Comparison of ENCODE assay signal across 8 mouse cellular contexts in genomic region chr4:123411006-123411731, GRCm38 (mm10).
DNase-seq lines count a peak whose midpoint lies in the region; ATAC-seq and TF ChIP-seq lines count a peak whose summit lies in the region.

No protein-coding gene starts in this region.

- WGBS in hindbrain, embryonic 11.5 days: 3% methylated on average over 36 of the region's 36 CpGs
- under 1% methylated on average over 36 of the region's 36 CpGs for WGBS in liver, adult 2 months
- 2% methylated on average over 36 of the region's 36 CpGs for WGBS in midbrain, embryonic 14.5 days

- H3K27ac ChIP-seq in hindbrain, embryonic 11.5 days (ENCODE audit: low read depth, low read length): peak overlapping the region; percentile 99
- peak overlapping the region; percentile 62 for H3K27ac ChIP-seq in liver, adult 2 months (replicated peaks; ENCODE audit: insufficient read depth, low read depth, low read length)
- peak overlapping the region; percentile 93 for H3K27ac ChIP-seq in midbrain, embryonic 14.5 days (replicated peaks; ENCODE audit: low read depth, low read length)

- TF ChIP-seq POLR2A in liver, adult 2 months (IDR thresholded peaks at IDR 0.05; ENCODE audit: extremely low read depth, insufficient read depth, low read length): no peak

- ATAC-seq in erythroblast, adult 5-6 weeks (replicated peaks; ENCODE audit: low FRiP score, poor library complexity, severe bottlenecking): peak; percentile 38; the same call in 1 of the 2 replicates
- ATAC-seq in hindbrain, embryonic 11.5 days (ENCODE audit: low FRiP score): no peak
- peak; percentile 46; the same call in 1 of the 2 replicates for ATAC-seq in midbrain, embryonic 14.5 days (ENCODE audit: low FRiP score, low TSS enrichment)

- intact Hi-C loops in left cerebral cortex, postnatal 4 days (cut with DNase I): no loop called here

- peak; percentile 26 to 48 for DNase-seq in left cerebral cortex, adult 18-20 months (ENCODE audit: low spot score in 2 of 2)
- DNase-seq in left cerebral cortex, postnatal 4 days: no peak
- peak; percentile 57 for DNase-seq in adipocyte (ENCODE audit: low spot score)
- no peak for DNase-seq in hindbrain, embryonic 11.5 days (ENCODE audit: low spot score)
- peak; percentile 37 for DNase-seq in liver, adult 2 months (ENCODE audit: extremely low read depth, low read depth, low spot score)
- no peak for DNase-seq in midbrain, embryonic 14.5 days
- no peak for DNase-seq in gastrocnemius, postnatal 10 days

- H3K9me3 ChIP-seq in hindbrain, embryonic 11.5 days (ENCODE audit: control insufficient read depth, low read length): no peaks in the 10 kb centered on the region
- no peaks in the 10 kb centered on the region for H3K9me3 ChIP-seq in midbrain, embryonic 14.5 days (ENCODE audit: control insufficient read depth, low read length)

- peak overlapping the region; percentile 74 for H3K4me3 ChIP-seq in hindbrain, embryonic 11.5 days (ENCODE audit: low read depth, low read length)
- H3K4me3 ChIP-seq in liver, adult 2 months (ENCODE audit: insufficient read depth, low read depth, low read length): peak overlapping the region; percentile 97
- peak overlapping the region; percentile 75 for H3K4me3 ChIP-seq in midbrain, embryonic 14.5 days (replicated peaks; ENCODE audit: low read depth, low read length)

- H3K4me1 ChIP-seq in hindbrain, embryonic 11.5 days (replicated peaks; ENCODE audit: control insufficient read depth, insufficient read depth, low read length): peaks cover 9% of the 10 kb centered on the region
- H3K4me1 ChIP-seq in liver, adult 2 months (ENCODE audit: control insufficient read depth, insufficient read depth, low read length): peaks cover 12% of the 10 kb centered on the region
- H3K4me1 ChIP-seq in midbrain, embryonic 14.5 days (ENCODE audit: control insufficient read depth, insufficient read depth, low read length): peaks cover 53% of the 10 kb centered on the region

- no peaks in the 10 kb centered on the region for H3K27me3 ChIP-seq in hindbrain, embryonic 11.5 days (ENCODE audit: control insufficient read depth, insufficient read depth, low read length)
- no peaks in the 10 kb centered on the region for H3K27me3 ChIP-seq in liver, adult 2 months (ENCODE audit: control insufficient read depth, insufficient read depth, low read length)
- no peaks in the 10 kb centered on the region for H3K27me3 ChIP-seq in midbrain, embryonic 14.5 days (ENCODE audit: control insufficient read depth, insufficient read depth, low read length)

- H3K4me2 ChIP-seq in hindbrain, embryonic 11.5 days (replicated peaks; ENCODE audit: low read depth, low read length): peak overlapping the region; percentile 88
- peak overlapping the region; percentile 84 for H3K4me2 ChIP-seq in midbrain, embryonic 14.5 days (ENCODE audit: low read length)

- H3K9ac ChIP-seq in hindbrain, embryonic 11.5 days (ENCODE audit: low read depth, low read length): peak overlapping the region; percentile 88
- peak overlapping the region; percentile 77 for H3K9ac ChIP-seq in liver, adult 2 months (ENCODE audit: low read depth, low read length)
- H3K9ac ChIP-seq in midbrain, embryonic 14.5 days (replicated peaks; ENCODE audit: low read length): peak overlapping the region; percentile 77

- no peaks in the 10 kb centered on the region for H3K36me3 ChIP-seq in hindbrain, embryonic 11.5 days (ENCODE audit: control insufficient read depth, insufficient read depth, low read length)
- peaks cover 3% of the 10 kb centered on the region; the same call in 1 of the 2 replicates for H3K36me3 ChIP-seq in liver, adult 2 months (ENCODE audit: control insufficient read depth, insufficient read depth, low read length)
- H3K36me3 ChIP-seq in midbrain, embryonic 14.5 days (ENCODE audit: control insufficient read depth, insufficient read depth, low read length): peaks cover 8% of the 10 kb centered on the region; the same call in 1 of the 2 replicates

- no peak for TF ChIP-seq CTCF in liver, adult 2 months (IDR thresholded peaks at IDR 0.05; ENCODE audit: low read depth, low read length)

- peaks cover 10% of the 10 kb centered on the region; the same call in 1 of the 2 replicates for H3K79me2 ChIP-seq in liver, adult 2 months (ENCODE audit: control insufficient read depth, insufficient read depth, low read length)

Comparison
In these comparisons a context has a peak if more than half of its experiments do, and no peak if none do; other contexts are left out.
1. DNase-seq: peak in left cerebral cortex, adult 18-20 months (2 of 2), adipocyte (single experiment) and liver, adult 2 months (single experiment); none in left cerebral cortex, postnatal 4 days (single experiment), hindbrain, embryonic 11.5 days (single experiment), midbrain, embryonic 14.5 days (single experiment) and gastrocnemius, postnatal 10 days (single experiment).
2. Peak in every context shown above with its lines, with median percentiles within 50 percentile points of each other: H3K27ac ChIP-seq, H3K4me3 ChIP-seq and H3K9ac ChIP-seq.